Mouse (Mus musculus) kidney, adult 9 months (tissue): Measurements from ENCODE around the gene Bbx.

ENCODE experiments used
- DNase-seq: peaks from one replicate; pipeline ENCODE4 v3.0.0; 2022

Bbx gene

GRCm38 (mm10) chr16:50432062-50432878 is at the start of gene Bbx:
Gene Bbx (minus strand): TSS chr16:50432390.
- peak; percentile 99 for DNase-seq

- DNase-seq: no peak
Measured at GRCm38 (mm10) chr16:50481892-50482291, 49.7 kb upstream of the Bbx start.

GRCm38 (mm10) chr16:50481341-50481740 is 49.2 kb upstream of the Bbx start:
- no peak for DNase-seq

GRCm38 (mm10) chr16:50478695-50479094 is 46.5 kb upstream of the Bbx start:
- DNase-seq: no peak

- no peak for DNase-seq
Measured at GRCm38 (mm10) chr16:50477628-50478027, 45.4 kb upstream of the Bbx start.

GRCm38 (mm10) chr16:50462226-50462870 is 30.2 kb upstream of the Bbx start:
- no peak for DNase-seq

- DNase-seq: no peak
Measured at GRCm38 (mm10) chr16:50459146-50459545, 27.0 kb upstream of the Bbx start.

- no peak for DNase-seq
Measured at GRCm38 (mm10) chr16:50456053-50456452, 23.9 kb upstream of the Bbx start.

GRCm38 (mm10) chr16:50449086-50449485 is 16.9 kb upstream of the Bbx start:
- no peak for DNase-seq

- DNase-seq: no peak
Measured at GRCm38 (mm10) chr16:50445014-50445413, 12.8 kb upstream of the Bbx start.

GRCm38 (mm10) chr16:50438816-50439215 is 6.6 kb upstream of the Bbx start:
- no peak for DNase-seq

GRCm38 (mm10) chr16:50437788-50438187 is 5.6 kb upstream of the Bbx start:
- no peak for DNase-seq

- no peak for DNase-seq
Measured at GRCm38 (mm10) chr16:50437331-50437730, 5.1 kb upstream of the Bbx start.

GRCm38 (mm10) chr16:50431011-50431981 is 894 bp downstream of the Bbx start:
- DNase-seq: peak; percentile 55

- DNase-seq: no peak
Measured at GRCm38 (mm10) chr16:50430515-50430877, 1.7 kb downstream of the Bbx start.

- DNase-seq: peak; percentile 36
Measured at GRCm38 (mm10) chr16:50429692-50430514, 2.3 kb downstream of the Bbx start.

- DNase-seq: peak; percentile 14
Measured at GRCm38 (mm10) chr16:50428871-50429691, 3.1 kb downstream of the Bbx start.

GRCm38 (mm10) chr16:50420130-50420529 is 12.1 kb downstream of the Bbx start:
- DNase-seq: peak; percentile 13

GRCm38 (mm10) chr16:50415406-50415805 is 16.8 kb downstream of the Bbx start:
- no peak for DNase-seq

GRCm38 (mm10) chr16:50402851-50403250 is 29.3 kb downstream of the Bbx start:
- DNase-seq: no peak

GRCm38 (mm10) chr16:50399775-50400174 is 32.4 kb downstream of the Bbx start:
- no peak for DNase-seq
